Mouse (Mus musculus): Measurements from ENCODE around the gene Nfkb1. TPM values are rescaled to one million over a fixed set of nuclear protein-coding genes. Genes with fewer than 3 reads are reported as not detected.

Nfkb1 gene
- polyA plus RNA-seq, 1 experiment from 2014 or later, result 8.7 TPM

Other genes with a start within 250 kb of the Nfkb1 start
- 4.3 and 5.9 TPM in 2 replicates for gene Manba, start 205.9 kb downstream of the Nfkb1 start, polyA plus RNA-seq (2014; fragmentation: Nextera tagmentation; extraction: Ambion mirVana)
- gene Slc39a8, start 133.7 kb upstream of the Nfkb1 start, polyA plus RNA-seq (2014; fragmentation: Nextera tagmentation; extraction: Ambion mirVana), result 5.6 and 12.3 TPM in 2 replicates

All from midbrain, embryonic 14.5 days (tissue).